Mouse (Mus musculus) right cerebral cortex, postnatal 25 days (tissue): ENCODE measurements at regions not wholly inside any gene's neighbourhood (a gene's known extent, or its start where the extent isn't known, plus 50 kb on each side); places are given as distances from the start of the nearest gene placed in this dataset.

Experiments used
- DNase-seq: peaks from one replicate; pipeline ENCODE4 v3.0.0; 2022

DNA sequence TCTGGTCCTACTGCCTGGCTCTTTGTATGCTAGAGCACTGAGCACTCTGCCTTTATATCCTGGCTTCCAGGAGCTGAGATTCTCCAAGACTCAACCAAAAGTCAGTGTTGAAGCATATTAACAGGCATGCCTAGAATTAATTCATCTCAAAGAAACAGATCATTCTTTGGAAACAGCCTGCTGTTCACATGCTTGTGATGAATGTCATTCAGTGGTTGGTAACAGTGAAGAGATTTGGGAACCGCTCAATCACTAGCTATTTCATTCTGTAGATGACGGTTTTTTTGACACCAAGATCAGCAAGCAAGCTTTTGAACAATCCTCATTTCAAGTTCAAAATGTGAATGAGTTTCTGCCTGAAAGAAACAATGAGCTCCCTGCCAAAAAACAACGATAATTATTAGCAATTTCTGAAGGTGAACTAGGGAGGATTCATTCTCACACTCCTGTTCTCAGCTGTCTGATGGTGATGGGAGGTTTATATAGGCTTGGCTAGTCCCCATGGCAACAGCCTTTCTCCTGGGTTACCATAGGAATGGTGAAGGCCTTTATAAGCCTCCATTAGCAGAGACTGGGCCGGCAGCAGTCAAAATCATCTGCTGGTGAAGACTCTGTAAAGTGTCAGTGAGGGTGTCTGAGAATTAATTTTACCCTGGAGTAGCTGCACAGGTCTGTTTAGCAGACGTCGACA lies 272.6 kb upstream of the Nr4a3 start:
- DNase-seq = no peak

DNA sequence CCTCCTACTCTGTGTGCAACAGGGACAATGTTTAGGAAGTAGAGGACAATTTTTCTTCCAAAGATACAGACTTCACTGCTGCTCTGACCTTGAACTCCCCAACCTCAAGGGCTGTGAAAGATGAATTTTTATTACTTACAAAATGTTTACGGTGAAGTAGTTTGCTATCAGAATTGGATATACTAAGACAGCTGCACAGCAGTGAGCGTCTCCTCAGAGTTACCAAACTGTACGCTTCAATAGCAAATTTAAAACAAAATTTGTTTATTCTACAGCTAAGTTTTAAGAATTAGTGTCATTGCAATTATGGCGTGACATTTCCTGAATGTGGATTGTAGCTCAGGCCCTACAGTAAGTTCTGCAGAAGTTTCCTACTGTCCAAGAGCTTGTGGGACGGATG lies 270.3 kb upstream of the Nr4a3 start:
- no peak for DNase-seq

DNA sequence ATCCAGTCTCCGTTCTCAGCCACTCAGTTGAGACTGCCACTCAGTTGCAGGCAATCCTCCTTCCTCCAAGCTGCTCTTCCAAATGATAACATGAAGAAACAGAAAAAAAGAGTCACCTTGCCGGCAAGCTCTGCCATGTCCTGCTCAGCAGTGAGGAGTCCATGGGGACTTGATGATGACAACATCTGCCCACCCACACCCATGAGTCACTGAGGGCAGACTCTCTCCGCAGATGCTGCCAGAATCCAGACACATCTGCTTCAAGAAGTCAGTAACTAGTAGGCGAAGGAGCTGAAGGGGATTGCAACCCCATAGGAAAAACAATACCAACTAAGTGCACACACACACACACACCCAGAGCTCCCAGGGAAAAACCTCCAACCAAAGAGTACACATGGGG lies 263.9 kb upstream of the Nr4a3 start:
- no peak for DNase-seq

DNA sequence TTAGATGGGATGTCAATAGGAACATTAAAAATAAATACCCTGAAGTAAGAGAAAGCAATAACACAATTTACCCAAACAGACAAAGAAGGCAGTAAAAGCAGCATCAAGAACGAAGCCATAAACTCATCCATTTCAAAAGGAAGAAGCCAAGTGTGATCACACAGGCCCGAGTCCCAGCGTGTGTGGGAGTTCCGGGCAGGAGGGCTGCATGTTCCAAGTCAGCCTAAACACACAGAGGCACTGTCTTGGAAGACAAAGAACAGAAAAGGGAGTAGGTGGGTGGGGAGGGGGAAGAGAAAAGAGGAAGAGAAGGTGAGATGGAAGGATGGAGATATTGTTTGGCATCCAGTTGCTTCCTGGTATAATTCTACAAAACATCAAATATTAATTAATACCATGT lies 248.0 kb upstream of the Nr4a3 start:
- no peak for DNase-seq

DNA sequence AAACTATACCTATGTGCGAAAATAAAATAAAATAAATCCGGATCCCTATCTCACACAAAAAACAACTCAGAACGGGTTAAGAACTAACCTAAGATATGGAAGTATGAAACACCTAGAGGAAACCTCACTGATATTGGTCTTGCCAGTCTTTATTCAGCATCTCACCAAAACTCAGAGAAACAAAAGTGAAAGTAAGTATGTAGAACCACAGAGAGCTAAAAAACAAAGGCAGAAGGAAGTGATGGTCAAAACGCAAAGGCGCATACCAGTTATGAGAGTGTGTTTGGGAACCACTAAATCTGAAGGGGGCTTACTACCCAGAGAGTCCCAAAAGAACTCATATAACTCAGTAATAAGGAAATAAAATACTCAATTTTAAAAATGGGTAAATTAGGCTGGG lies 245.8 kb upstream of the Nr4a3 start:
- no peak for DNase-seq

DNA sequence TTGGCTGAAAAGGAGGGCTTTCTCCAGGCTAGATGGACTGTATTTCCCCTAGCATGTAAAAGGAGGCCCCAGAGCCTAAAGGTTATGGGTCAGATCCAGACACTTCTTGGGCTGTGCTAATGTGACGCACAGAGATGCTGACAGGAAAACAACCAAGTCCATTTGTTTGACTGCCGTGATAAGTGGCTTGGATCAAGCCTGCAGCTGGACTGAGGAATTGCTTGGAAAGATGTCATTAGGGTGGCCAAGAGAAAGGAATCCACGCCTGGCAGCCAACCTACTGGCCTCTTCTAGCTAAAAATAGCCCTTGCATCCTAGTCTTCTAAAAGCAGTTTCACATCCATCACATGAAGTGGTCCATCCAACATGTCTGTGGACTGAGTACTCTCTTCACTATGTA lies 241.8 kb upstream of the Nr4a3 start:
- DNase-seq = no peak

DNA sequence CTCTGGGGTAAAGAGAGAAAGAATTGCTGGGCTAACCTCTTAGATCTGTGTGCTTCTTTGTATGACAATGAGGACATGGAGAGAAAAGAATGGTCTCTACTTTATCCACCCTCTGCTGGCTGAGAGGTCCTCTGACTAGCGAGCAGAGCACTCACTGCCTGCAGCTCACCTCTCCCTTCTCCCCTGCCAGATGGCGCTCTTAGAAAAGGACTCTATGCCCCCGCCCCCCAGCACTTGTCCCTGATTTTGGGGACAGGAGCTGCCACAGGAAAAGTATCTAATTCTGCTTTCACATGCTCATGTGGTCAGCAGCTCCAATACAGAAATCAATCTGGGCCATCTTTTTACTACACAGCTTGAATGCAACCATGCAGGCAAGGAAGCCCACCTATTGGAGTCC lies 237.1 kb upstream of the Nr4a3 start:
- no peak for DNase-seq

DNA sequence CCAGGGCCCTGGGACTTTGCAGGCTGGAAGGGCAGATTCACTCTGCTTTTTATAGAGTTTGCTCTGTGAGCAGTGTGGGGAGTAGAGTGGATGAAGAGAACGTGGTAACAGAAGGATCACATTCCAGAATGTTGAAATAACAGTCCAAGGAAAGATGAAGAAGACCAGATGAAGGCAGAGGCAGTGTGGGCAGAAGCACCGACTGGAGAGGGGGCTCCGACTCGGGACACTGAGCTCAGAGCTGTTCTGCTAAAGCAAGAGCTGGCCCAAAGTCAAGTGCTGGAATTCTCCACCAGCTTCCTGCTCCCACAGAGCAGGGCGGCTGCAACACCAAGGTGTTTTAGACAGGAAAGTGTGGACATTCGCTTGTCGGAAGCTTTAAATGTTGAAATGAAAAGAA lies 230.9 kb upstream of the Nr4a3 start:
- DNase-seq = peak; percentile 20

DNA sequence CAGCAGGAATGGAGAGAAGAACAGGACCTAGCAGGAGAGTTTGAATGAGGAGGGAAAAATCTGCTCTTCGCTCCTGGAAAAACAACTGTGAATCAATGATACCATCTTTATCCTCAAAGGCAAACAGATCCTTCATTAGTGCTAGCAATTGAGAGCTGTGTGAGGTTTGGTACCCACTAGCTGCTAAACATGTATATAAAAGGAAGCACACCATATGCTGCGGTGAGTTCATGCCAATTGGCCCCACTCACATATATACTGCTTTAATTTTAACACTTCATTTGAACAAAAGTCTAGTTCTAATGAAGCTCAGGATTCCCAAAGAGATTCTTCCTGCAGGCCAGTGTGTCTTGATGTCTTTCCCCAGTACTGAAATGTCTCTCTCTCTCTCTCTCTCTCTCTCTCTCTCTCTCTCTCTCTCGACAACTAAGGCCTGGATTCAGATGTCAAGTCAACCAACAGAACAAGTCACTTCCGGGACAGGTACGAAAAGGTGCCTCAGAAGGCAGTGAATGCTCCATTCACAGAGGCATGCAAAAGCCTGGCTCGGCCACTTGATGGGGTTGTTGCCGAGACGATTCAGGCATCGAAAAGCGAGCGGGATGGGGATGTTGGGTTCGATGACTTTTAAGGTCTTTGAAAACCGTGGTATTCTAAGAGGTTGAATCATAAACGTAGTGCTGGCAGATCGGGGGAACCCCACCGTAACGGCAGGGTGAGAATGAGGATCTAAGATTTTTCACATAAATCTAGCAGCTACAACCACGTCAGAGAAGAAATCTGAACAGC lies 226.4 kb upstream of the Nr4a3 start:
- DNase-seq = peak; percentile 45

DNA sequence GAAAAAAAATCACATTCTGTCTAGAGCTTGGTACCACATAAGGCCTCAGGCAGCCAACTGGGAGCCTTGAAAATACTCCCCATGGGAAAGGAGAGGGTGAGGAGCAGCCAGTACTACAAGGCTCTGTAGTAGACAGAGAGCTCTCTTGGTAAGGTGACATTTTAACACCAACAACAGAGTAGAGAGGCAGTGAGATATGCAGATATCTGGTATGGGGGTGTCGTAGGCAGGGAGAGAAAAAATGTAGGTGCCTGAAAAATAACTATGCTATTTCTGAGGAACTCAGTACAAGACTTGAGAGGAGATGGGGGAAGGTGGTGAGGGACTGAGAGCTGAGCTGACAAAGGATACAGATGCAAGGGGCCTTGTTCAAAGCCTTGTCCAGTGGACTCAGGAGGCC lies 224.4 kb upstream of the Nr4a3 start:
- no peak for DNase-seq

DNA sequence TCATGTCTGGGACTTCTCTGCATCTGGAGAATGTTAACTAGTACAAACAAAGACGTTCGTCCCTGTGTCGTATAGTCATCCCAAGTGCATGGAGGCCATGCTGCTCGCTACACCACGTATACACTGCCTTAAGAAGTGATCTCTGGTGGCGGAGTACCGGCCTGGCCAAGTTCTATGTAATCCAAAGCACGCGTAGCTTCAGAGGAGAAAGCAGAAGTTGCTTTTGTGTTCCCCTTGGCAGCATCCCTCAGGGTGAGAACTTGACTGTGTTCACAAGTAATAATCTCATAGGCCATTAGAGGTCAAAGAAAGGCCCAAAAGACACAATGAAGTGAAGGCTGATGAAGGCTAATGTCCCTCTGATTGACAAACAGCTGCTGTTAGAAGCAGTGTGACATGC lies 221.7 kb upstream of the Nr4a3 start:
- no peak for DNase-seq

DNA sequence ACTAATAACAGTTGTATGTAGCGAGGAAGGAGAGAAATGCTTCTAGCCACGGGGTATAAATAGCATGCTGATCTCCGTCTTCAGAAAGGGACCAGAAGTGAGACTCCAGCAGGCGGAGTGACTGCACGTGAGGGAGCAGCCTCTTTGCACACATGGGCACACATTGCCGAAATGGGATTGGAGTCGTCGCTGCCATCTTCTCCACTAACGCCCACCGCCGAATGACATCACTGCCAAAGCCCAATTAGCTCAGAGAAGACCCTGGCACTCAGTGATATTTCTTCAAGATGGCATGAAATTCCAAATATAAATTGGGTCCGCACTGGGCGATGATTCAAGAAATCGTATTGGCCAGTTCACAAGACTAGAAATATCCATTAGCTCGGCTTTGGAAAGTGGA lies 220.9 kb upstream of the Nr4a3 start:
- DNase-seq = peak; percentile 33

DNA sequence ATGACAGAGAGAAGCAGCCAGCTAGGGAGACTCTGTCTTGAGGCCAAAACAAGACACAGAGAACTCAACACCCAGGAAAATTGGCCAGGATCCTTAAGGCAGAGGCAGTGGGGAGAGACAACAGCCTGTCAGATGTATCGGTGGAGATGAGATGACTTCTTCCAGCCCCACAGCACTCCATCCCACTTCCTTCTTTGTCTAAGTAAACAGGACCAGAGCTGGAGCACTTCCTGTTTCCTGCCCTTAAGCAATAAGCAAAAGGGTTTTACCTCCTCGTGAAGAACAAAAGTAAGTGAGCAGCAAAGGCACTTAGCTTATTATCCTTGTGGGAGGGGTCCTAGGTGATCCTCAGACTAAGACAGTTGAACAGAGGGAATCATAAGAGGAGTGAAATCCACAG lies 212.0 kb upstream of the Nr4a3 start:
- DNase-seq = no peak

DNA sequence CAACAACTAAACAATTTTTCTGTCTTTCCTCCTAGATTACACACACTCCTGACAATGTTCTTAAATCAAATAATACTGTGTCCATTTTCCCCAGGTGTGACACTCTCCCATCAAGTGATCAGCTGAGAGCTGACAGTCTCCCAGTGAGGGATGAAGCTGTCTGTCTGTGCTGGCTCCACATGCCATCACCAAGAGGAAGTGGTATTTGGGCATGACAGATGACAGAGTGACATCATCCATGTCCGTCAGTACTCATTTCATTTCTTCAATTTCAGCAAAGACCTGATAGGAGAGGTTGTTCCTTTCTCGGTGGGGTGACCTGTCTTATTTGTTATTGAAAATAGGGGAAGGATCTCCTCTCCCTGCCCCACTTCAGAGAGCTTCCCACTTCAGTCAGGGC lies 206.5 kb upstream of the Nr4a3 start:
- no peak for DNase-seq

DNA sequence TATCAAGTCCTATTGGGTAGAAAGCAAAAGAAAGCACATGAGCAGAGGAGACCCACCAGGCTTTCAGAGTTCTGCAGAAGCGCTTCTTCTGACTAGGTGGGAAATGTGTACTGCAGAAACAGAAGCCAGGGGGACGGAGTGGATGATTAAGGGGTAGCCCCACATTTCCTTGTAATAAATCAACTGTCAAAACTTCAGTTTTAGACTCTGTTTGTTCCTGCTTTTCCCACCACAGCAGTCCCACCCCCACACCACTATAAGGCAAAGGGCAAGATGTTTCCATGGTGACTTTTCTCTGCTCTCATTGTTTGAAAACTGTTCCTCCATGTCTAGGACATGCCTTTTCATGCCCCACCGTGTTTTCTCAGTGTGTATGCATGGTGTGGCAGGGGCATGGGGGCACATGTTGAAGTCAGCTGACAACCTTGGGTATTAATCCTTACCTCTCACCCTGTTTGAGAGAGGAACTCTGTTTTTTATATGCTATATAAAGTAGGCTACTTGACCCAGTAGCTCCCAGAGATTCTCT lies 202.8 kb upstream of the Nr4a3 start:
- DNase-seq = no peak

DNA sequence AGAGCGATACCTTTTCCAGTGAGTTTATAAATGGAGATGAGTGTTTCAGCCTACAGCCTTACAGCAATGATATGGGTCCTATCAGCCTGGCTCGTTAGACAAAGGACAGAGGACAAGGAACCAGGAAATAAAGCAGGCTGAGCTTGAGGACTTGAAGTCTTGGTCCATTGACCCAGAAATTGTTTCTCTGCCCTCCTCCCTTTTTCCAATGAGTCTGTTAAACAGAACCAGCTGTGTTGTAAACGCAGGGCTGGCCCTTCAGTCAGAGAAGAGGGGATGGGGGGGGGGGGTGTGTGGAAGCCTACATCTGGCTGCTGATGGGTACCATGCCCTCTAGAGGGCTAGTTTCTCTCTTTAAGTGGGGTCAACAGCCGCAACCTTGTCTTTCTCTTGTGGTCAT lies 199.7 kb upstream of the Nr4a3 start:
- no peak for DNase-seq

DNA sequence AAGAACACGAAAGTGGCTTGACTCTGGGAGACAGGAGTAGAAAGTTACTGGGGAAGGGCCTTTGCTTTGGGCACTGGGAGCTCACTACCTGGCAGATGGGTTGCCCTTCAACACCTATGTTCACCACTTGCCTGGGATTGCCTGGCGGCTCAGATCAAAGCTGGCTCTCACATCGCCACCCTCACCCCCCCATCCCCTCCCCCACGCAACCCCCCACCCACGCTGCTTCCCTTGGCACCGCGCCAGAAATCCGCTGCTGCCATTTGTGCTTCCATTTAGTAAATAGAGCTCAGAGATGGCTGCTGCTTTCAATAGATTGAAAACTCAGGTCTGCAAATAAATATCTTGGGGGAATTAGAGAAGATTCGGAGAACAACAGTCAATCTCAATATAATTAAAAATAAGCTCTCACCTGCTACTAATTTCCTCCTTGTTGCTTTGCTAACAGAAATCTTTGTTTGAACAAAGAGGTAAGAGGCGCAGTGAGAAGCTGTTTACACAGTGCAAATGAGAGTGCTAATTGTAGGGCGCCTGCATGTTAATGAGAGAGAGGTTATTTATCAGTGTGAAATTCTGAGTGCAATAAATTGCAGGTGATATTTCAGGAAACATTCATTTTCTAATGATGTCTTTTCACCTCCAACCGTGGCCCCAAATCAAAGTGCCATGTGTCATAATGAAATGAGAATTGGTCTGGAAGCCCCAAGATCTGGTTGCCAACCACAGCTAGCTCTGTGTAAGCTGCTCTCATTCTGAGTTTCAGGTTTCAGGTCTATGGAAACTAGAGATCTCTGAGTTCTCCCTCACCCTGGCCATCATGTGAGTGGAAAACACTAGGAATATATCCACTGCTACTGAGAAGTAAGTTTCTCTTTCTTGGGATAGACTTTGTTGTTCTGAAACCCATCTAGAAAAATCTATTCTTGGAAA lies 198.3 kb upstream of the Nr4a3 start:
- no peak for DNase-seq

DNA sequence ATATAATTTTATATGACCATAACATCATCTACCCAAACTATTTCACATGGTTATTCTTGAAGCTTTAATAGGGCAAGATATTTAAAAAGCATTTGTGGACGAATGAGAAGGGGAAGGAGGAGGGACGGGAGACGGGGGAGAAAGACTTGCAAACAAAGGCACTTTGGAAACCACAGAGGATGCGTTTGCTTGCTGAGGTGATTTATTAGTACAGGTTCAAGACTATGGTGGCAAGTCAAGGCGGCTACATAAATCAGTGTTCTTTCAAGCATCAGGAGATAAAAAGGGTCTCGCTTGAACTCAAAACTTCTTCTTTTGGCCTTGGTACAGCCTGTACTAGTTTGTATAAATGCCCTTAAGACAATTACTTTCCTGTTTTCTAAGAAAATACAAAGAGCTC lies 183.8 kb upstream of the Nr4a3 start:
- DNase-seq = no peak

DNA sequence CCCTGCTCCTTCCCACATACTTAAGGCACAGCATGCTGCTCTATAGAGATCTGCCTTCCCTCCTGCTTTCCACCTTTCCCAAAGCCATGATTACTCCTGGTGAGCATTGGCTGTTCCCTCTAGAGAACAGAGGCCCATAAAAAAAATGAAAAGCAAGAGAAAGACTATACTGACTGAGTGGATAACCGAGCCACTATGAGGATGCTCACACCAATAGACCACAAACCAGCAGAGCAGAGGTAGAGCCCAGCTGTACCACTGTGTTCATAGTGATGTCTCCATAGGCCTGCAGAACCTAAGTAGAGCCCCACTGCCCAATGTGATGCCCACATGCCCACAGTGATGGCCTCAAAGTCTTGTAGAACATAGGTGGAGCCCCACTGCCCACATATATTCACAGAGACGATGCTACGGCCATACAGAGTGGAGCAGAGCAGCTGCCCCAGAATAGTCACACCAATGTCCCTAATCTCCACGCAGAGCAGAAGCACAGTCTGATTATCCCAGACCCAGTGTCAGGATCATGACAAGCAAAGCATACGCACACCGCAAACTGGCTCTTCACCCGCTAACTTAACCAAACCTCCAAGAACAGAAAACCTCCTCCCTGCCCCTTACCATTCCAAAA lies 174.8 kb upstream of the Nr4a3 start:
- no peak for DNase-seq

DNA sequence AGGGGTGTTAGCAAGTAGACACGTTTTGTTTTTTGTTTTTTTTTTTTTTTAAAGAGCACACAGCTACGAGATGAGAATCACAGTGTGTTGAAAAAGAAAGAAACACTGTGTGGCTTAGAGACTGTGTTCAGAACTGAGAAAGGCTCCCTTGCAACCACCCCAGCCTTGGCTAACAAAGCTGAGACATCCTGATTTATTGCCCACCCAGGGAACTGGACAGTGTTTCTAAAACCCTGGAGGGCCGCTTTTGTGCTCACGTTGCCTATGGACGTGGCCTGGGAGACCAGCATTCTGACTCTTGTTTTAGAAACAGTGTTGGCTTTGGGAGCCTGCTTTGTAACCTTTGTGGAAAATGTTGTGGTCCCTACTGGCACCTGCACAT lies 174.3 kb upstream of the Nr4a3 start:
- DNase-seq = no peak

DNA sequence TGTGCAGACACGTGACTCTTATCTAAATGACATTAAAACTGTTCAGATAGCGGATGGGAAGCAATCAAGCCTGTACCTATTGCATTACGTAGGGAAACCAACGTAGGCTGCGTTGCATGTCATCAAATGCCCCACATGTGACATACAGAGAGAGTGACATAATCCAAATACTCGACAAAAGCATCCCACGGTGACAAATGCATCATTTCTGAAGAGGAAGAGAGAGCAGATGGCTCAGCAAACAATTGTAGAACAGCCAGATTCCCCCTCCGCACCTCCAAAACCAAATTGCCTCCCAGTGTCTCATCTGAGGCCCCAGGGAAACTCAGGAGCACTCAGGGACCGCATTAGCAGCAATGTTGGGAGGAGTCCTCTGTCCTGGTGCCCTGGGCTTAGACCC lies 163.4 kb upstream of the Nr4a3 start:
- peak; percentile 55 for DNase-seq

DNA sequence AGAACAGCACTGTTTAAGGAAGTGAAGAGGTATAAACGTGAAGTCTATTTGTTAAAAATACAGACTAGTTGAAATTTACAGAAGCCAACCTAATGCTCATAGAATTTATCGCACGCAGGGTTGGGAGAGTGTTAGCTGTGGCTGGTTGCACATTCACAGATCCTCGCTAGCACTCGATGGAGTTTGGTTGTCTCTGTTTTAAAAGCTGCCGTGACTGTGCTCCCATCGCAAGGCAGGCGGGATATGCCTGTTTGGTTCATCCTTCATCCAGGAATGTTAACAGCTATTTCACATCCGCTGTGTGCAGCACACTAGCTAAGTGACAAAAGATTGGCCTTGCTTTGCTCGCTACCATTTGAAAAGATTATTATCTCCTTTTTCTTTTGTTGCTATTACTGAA lies 162.9 kb upstream of the Nr4a3 start:
- no peak for DNase-seq

DNA sequence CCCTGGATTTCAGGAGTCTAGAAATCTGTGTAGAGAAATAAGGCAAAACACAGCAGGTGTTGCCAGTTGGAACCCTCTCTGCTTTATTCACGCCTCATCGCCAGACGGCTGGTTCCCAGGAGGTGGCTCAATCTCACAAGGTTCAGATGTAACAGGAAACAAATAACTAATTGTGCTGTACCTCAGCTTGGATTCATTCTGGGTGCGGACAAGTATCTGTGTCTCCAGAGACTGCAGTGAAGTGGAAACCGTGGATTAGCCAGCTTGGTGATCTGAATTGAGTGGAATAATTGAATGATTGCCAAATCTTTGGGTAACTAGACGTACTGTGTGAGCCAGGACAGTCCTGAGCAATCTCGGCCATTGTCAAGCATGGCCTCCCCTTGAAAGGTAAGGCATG lies 145.4 kb upstream of the Nr4a3 start:
- no peak for DNase-seq
